Mouse (Mus musculus) heart, postnatal 25 days (tissue): ENCODE measurements around the gene Cobl. TPM values are rescaled to one million over a fixed set of nuclear protein-coding genes. Genes with fewer than 3 reads are reported as not detected.

Experiments
- DNase-seq: peaks from one replicate; pipeline ENCODE4 v3.0.0; 2022; ENCODE audit warnings: low spot score
- intact Hi-C: fragments of 180-260 bp; cut with DNase I; formaldehyde crosslinking; loops from one replicate; pipeline ENCODE4 v1.15.1; 2025
- total RNA-seq, 2 experiments: library from RNA; stranded (reverse); gene quantifications; 2 replicates each; pipeline ENCODE4 v1.2.3; 2021

The Cobl gene
- total RNA-seq, 2 experiments from 2014 or later: 17.4 to 21.9 TPM

GRCm38 (mm10) chr11:12236341-12236740 is 228.4 kb downstream of the Cobl start:
- DNase-seq: no peak
- intact Hi-C loops: no loop called here

GRCm38 (mm10) chr11:12234876-12235275 is 229.9 kb downstream of the Cobl start:
- DNase-seq: no peak
- intact Hi-C loops: no loop called here

GRCm38 (mm10) chr11:12234126-12234525 is 230.6 kb downstream of the Cobl start:
- intact Hi-C loops: no loop called here
- DNase-seq: no peak

GRCm38 (mm10) chr11:12232743-12233125 is 232.0 kb downstream of the Cobl start:
- no peak for DNase-seq
- intact Hi-C loops: no loop called here

- DNase-seq: no peak
- intact Hi-C loops: no loop called here
Observed at GRCm38 (mm10) chr11:12232041-12232742, 232.6 kb downstream of the Cobl start.

- DNase-seq: peak; percentile 34
- intact Hi-C loops: no loop called here
Observed at GRCm38 (mm10) chr11:12231481-12232035, 233.2 kb downstream of the Cobl start.

- DNase-seq: no peak
- intact Hi-C loops: no loop called here
Observed at GRCm38 (mm10) chr11:12229411-12229810, 235.3 kb downstream of the Cobl start.

- no peak for DNase-seq
- intact Hi-C loops: no loop called here
Observed at GRCm38 (mm10) chr11:12227343-12227742, 237.4 kb downstream of the Cobl start.

GRCm38 (mm10) chr11:12219594-12220530 is 244.9 kb downstream of the Cobl start:
- intact Hi-C loops: no loop called here

GRCm38 (mm10) chr11:12216897-12217296 is 247.9 kb downstream of the Cobl start:
- intact Hi-C loops: no loop called here
- no peak for DNase-seq

More at GRCm38 (mm10) chr11:12219594-12220530, 244.9 kb downstream of the Cobl start:
- no peak for DNase-seq

- intact Hi-C loops: no loop called here
- DNase-seq: no peak
Observed at GRCm38 (mm10) chr11:12215582-12215981, 249.2 kb downstream of the Cobl start.

- intact Hi-C loops: loop anchor here (10.0 kb wide), 1 partner anchor 394 kb away; no protein-coding TSS in a partner anchor
- no peak for DNase-seq
Observed at GRCm38 (mm10) chr11:12208574-12208973, 256.2 kb downstream of the Cobl start.

GRCm38 (mm10) chr11:12205201-12206161 is 259.3 kb downstream of the Cobl start:
- no peak for DNase-seq
- intact Hi-C loops: loop anchor here (10.0 kb wide), 1 partner anchor 391 kb away; no protein-coding TSS in a partner anchor

- DNase-seq: no peak
- intact Hi-C loops: no loop called here
Observed at GRCm38 (mm10) chr11:12199441-12199840, 265.3 kb downstream of the Cobl start.

- intact Hi-C loops: no loop called here
- no peak for DNase-seq
Observed at GRCm38 (mm10) chr11:12198700-12199349, 265.9 kb downstream of the Cobl start.

- no peak for DNase-seq
- intact Hi-C loops: no loop called here
Observed at GRCm38 (mm10) chr11:12198017-12198416, 266.7 kb downstream of the Cobl start.

- intact Hi-C loops: no loop called here
- no peak for DNase-seq
Observed at GRCm38 (mm10) chr11:12197542-12197941, 267.2 kb downstream of the Cobl start.

GRCm38 (mm10) chr11:12195390-12195789 is 269.4 kb downstream of the Cobl start:
- intact Hi-C loops: no loop called here
- DNase-seq: no peak

- intact Hi-C loops: no loop called here
- DNase-seq: no peak
Observed at GRCm38 (mm10) chr11:12193369-12193768, 271.4 kb downstream of the Cobl start.
